7 mouse cellular contexts compared by ENCODE assay signal in the genomic region with DNA sequence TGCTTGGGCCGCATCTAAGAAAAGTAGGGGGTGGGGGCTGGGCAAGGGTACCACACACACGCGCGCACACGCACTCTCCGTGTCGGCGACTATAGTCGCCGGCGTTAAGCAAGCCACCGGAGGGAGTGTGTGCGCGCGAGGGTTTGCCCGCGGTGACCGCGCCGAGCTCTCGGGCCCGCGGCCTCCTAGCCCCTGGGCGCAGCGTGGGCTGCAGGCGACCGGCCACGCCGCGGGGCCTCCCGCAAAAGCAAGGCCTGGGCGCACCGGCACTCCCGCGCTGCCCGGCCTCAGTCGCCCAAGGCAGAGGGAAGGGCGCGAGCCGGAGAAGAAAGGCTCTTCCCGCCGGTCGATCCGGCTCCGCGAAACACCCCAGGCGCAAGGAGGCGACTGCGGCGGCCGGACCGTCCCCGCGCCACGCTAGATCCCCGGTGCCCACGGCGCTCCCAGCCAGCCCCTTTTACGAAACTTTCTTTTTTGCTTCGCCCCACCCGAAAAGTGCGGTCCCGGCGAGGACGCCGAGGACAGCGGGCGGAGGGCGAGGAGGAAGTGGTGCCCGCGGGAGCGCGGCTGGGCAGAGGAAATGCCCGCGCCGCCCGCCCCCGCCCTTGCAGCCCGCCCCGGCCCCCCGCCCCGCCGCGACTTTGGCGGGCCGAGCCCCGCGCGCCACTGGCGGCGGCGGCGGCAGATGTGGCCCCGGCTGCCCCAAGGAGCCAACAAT. TPM values are rescaled to one million over a fixed set of nuclear protein-coding genes. Genes with fewer than 3 reads are reported as not detected.
DNase-seq lines count a peak whose midpoint lies in the region; ATAC-seq and TF ChIP-seq lines count a peak whose summit lies in the region.

No protein-coding gene starts in this region.

- intact Hi-C loops in heart, adult 2 months (cut with DNase I), result loop anchor here (2.0 to 10.0 kb wide), 5 partner anchors 35 to 513 kb away; partner anchors contain the start of genes Abraxas2, Edrf1, Eef1akmt2 and Zranb1

- peak overlapping the region; percentile 98 for H3K27ac ChIP-seq in ES-E14 (ENCODE audit: insufficient read depth, low read depth, low read length, poor library complexity, severe bottlenecking)
- peak overlapping the region; percentile 97 for H3K27ac ChIP-seq in heart, adult 2 months
- peak overlapping the region; percentile 100 for H3K27ac ChIP-seq in kidney, embryonic 14.5 days (ENCODE audit: low read depth, low read length)
- peak overlapping the region; percentile 100 for H3K27ac ChIP-seq in stomach, embryonic 16.5 days (ENCODE audit: low read length)

- TF ChIP-seq CTCF in heart, adult 2 months (IDR thresholded peaks at IDR 0.05), result peak; percentile 32; the same call in 1 of the 2 replicates

- peak; percentile 45 for DNase-seq in 416B (ENCODE audit: low read depth)
- DNase-seq in ES-E14 (ENCODE audit: low read depth, low spot score), result no peak
- peak; percentile 76 to 80 for DNase-seq in heart, adult 2 months
- DNase-seq in lung, postnatal 10 days, result peak; percentile 57

- peaks cover 9 to 17% of the 10 kb centered on the region in 2 experiments for H3K4me1 ChIP-seq in ES-E14 (ENCODE audit: control insufficient read depth in 2 of 2, insufficient read depth in 2 of 2, low read length in 2 of 2, poor library complexity in 1 of 2)
- peaks cover 7% of the 10 kb centered on the region for H3K4me1 ChIP-seq in heart, adult 2 months (ENCODE audit: control insufficient read depth, insufficient read depth, low read length)
- H3K4me1 ChIP-seq in kidney, embryonic 14.5 days (ENCODE audit: control insufficient read depth, insufficient read depth, low read length), result peaks cover 45% of the 10 kb centered on the region
- H3K4me1 ChIP-seq in stomach, embryonic 16.5 days (ENCODE audit: control insufficient read depth, insufficient read depth, low read length), result peaks cover 30% of the 10 kb centered on the region

- TF ChIP-seq POLR2A in heart, adult 2 months (IDR thresholded peaks at IDR 0.05; ENCODE audit: insufficient read depth, low read depth, low read length), result no peak

- under 1% methylated on average over 90 of the region's 94 CpGs for WGBS in heart, adult 2 months
- WGBS in kidney, embryonic 14.5 days, result under 1% methylated on average over 76 of the region's 94 CpGs
- WGBS in stomach, embryonic 16.5 days, result under 1% methylated on average over 75 of the region's 94 CpGs

- ATAC-seq in common myeloid progenitor, adult 5-6 weeks (replicated peaks; ENCODE audit: low read depth, poor library complexity, severe bottlenecking), result peak; percentile 10; the same call in 1 of the 2 replicates
- ATAC-seq in kidney, embryonic 14.5 days (ENCODE audit: low FRiP score, low TSS enrichment), result no peak
- 0 out of 2 replicates have a peak, but pooled peaks have one; percentile 14 for ATAC-seq in stomach, embryonic 16.5 days (ENCODE audit: insufficient read depth, low FRiP score)

- H3K4me3 ChIP-seq in ES-E14 (ENCODE audit: insufficient read depth in 1 of 2, low read depth in 1 of 2, low read length in 2 of 2, poor library complexity in 1 of 2, severe bottlenecking in 1 of 2), result peak overlapping the region; percentile 95 to 99
- peak overlapping the region; percentile 87 for H3K4me3 ChIP-seq in heart, adult 2 months
- H3K4me3 ChIP-seq in kidney, embryonic 14.5 days (ENCODE audit: low read length), result peak overlapping the region; percentile 97
- H3K4me3 ChIP-seq in stomach, embryonic 16.5 days (replicated peaks; ENCODE audit: low read length), result peak overlapping the region; percentile 69

- H3K9ac ChIP-seq in ES-E14 (ENCODE audit: insufficient read depth, low read depth, low read length, poor library complexity, severe bottlenecking), result peak overlapping the region; percentile 98
- H3K9ac ChIP-seq in heart, adult 2 months (ENCODE audit: low read depth, low read length), result peak overlapping the region; percentile 82
- peak overlapping the region; percentile 96 for H3K9ac ChIP-seq in kidney, embryonic 14.5 days (ENCODE audit: low read depth, low read length)
- H3K9ac ChIP-seq in stomach, embryonic 16.5 days (ENCODE audit: low read length), result peak overlapping the region; percentile 98

- H3K9me3 ChIP-seq in ES-E14 (ENCODE audit: control insufficient read depth, insufficient read depth, low read depth, low read length), result no peaks in the 10 kb centered on the region
- H3K9me3 ChIP-seq in kidney, embryonic 14.5 days (ENCODE audit: control insufficient read depth, low read length), result no peaks in the 10 kb centered on the region
- H3K9me3 ChIP-seq in stomach, embryonic 16.5 days (replicated peaks; ENCODE audit: control insufficient read depth, low read length), result no peaks in the 10 kb centered on the region

- H3K27me3 ChIP-seq in heart, adult 2 months (ENCODE audit: control insufficient read depth, insufficient read depth, low read length), result no peaks in the 10 kb centered on the region
- no peaks in the 10 kb centered on the region for H3K27me3 ChIP-seq in kidney, embryonic 14.5 days (ENCODE audit: control insufficient read depth, insufficient read depth, low read length)
- no peaks in the 10 kb centered on the region for H3K27me3 ChIP-seq in stomach, embryonic 16.5 days (ENCODE audit: control insufficient read depth, insufficient read depth, low read length)

- peaks cover 3% of the 10 kb centered on the region; the same call in 1 of the 2 replicates for H3K36me3 ChIP-seq in ES-E14 (ENCODE audit: control insufficient read depth, insufficient read depth, low read length, poor library complexity, severe bottlenecking)
- H3K36me3 ChIP-seq in heart, adult 2 months (ENCODE audit: control insufficient read depth, insufficient read depth, low read length), result no peaks in the 10 kb centered on the region
- no peaks in the 10 kb centered on the region for H3K36me3 ChIP-seq in kidney, embryonic 14.5 days (ENCODE audit: control insufficient read depth, insufficient read depth, low read length)
- no peaks in the 10 kb centered on the region for H3K36me3 ChIP-seq in stomach, embryonic 16.5 days (ENCODE audit: control insufficient read depth, insufficient read depth, low read length)

- peak overlapping the region; percentile 94 for H3K4me2 ChIP-seq in kidney, embryonic 14.5 days (replicated peaks; ENCODE audit: low read depth, low read length)
- peak overlapping the region; percentile 83 for H3K4me2 ChIP-seq in stomach, embryonic 16.5 days (ENCODE audit: low read depth, low read length)

- in situ Hi-C loops in ES-E14 (cut with MboI; ENCODE audit: low sequenced_read_pairs in 2 of 2, unreplicated experiment in 2 of 2), result no loop called here

- TF ChIP-seq EP300 in heart, adult 2 months (IDR thresholded peaks at IDR 0.05; ENCODE audit: insufficient read depth, low read depth, low read length), result no peak

- peaks cover 6% of the 10 kb centered on the region; the same call in 1 of the 2 replicates for H3K79me2 ChIP-seq in heart, adult 2 months (replicated peaks; ENCODE audit: control insufficient read depth, insufficient read depth, low read length)

TF ChIP-seq in ES-E14, 5 proteins besides CTCF, POLR2A, EP300 and RAD21:
- TF ChIP-seq CHD2 (IDR thresholded peaks at IDR 0.05; ENCODE audit: low read depth, low read length) (no peak), MAFK (IDR thresholded peaks at IDR 0.05; ENCODE audit: insufficient read depth, low read depth, low read length) (no peak), ZC3H11A (IDR thresholded peaks at IDR 0.05; ENCODE audit: borderline replicate concordance, low read depth, low read length) (no peak), ZNF384 (IDR thresholded peaks at IDR 0.05; ENCODE audit: low read depth, low read length) (no peak), HCFC1 (IDR thresholded peaks at IDR 0.05; ENCODE audit: borderline replicate concordance, insufficient read depth, low read length) (no peak)

RNA-seq across cellular contexts. Expression of gene Fgfr2, which starts 1.3 kb away (rescaled TPM):
- 37.5 and 44.3 TPM in 2 replicates for total RNA-seq in ES-E14 (2012; rRNA removed)
- total RNA-seq in common myeloid progenitor, adult 5-6 weeks (2017), result not detected in 2 replicates
- total RNA-seq in heart, adult 2 months (2021), result 1 to 10 TPM; 1.1 to 1.3 TPM
- 2.0 and 2.2 TPM in 2 replicates for polyA plus RNA-seq in heart, adult 2 months (2012; rRNA removed)
- polyA plus RNA-seq in kidney, embryonic 14.5 days (2014; fragmentation: Nextera tagmentation; extraction: Ambion mirVana), result 62.8 and 133 TPM in 2 replicates
- polyA plus RNA-seq in stomach, embryonic 16.5 days (2015; fragmentation: Nextera tagmentation; extraction: Ambion mirVana), result 93.4 and 113 TPM in 2 replicates

RNA-seq across cellular contexts. Expression of gene Ctbp2, which starts 2.3 kb away (rescaled TPM):
- total RNA-seq in ES-E14 (2012; rRNA removed), result 241 and 381 TPM in 2 replicates
- 28.7 and 43.4 TPM in 2 replicates for total RNA-seq in common myeloid progenitor, adult 5-6 weeks (2017)
- 10 to 100 TPM; 28.1 to 28.3 TPM for total RNA-seq in heart, adult 2 months (2021)
- 22.8 and 28.5 TPM in 2 replicates for polyA plus RNA-seq in heart, adult 2 months (2012; rRNA removed)
- 132 and 157 TPM in 2 replicates for polyA plus RNA-seq in kidney, embryonic 14.5 days (2014; fragmentation: Nextera tagmentation; extraction: Ambion mirVana)
- polyA plus RNA-seq in stomach, embryonic 16.5 days (2015; fragmentation: Nextera tagmentation; extraction: Ambion mirVana), result 72.6 and 79.3 TPM in 2 replicates

Comparison
In these comparisons a context has a peak if more than half of its experiments do, and no peak if none do; other contexts are left out.
1. RNA of gene Fgfr2, which starts 1.3 kb away (total RNA-seq): 37.5 to 44.3 TPM in ES-E14; 1.1 to 1.3 TPM in heart, adult 2 months and not detected in common myeloid progenitor, adult 5-6 weeks; every median in the first group is over 10 times any median in the second.
2. Peak in every context shown above with its lines, with median percentiles within 50 percentile points of each other: H3K27ac ChIP-seq, H3K4me3 ChIP-seq and H3K9ac ChIP-seq.